Mouse (Mus musculus) NIH3T3 (cell line): ENCODE results near the gene Btbd35f26.
"Not testable (repeated sequence)": the region's sequence is repeated elsewhere in the genome, so short reads cannot be mapped to it uniquely, and the experiment has no call there.

ENCODE experiments used
- DNase-seq: peaks from one replicate; pipeline ENCODE4 v3.0.0-alpha.2; 2012; ENCODE audit warnings: low read depth

The Btbd35f26 gene

DNA sequence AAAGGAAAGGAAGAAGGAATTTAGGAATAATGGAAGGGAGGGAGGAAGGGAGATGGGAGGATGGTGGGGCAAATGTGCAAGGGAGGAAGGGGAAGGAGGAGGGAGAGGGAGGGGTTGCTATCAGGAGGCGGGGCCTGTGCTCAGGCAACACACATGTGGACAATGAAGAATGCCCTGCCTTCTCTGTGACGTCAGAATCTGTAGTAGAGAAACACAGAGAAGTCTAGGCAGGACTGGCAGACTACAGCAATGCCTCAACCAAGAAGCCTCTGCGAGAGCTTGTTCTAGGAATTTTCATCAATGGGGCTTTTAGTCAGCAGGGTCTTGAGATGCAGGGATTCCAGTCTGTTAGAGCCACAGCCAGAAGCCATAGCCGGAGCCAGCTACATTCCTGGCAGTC, at the start of gene Btbd35f26:
TSS of gene Btbd35f26 (plus strand) at position 301 of the 400 bp plus-strand sequence.
- DNase-seq, result not testable (repeated sequence)

DNA sequence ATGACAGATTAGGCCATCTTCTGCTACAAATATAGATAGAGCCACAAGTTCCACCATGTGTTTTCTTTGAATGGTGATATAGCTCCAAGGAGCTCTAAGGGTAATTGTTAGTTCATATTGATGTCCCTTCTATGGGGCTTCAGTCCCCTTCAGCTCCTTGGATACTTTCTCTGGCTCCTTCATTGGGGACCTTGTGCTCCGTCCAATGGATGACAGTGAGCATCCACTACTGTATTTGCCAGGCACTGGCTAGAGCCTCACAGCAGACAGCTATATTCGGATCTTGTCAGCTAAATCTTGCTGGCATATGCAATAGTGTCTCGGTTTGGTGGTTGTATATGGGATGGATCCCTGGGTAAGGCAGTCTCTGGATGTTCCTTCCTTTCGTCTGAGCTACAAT, 5.7 kb downstream of the Btbd35f26 start:
- not testable (repeated sequence) for DNase-seq

DNA sequence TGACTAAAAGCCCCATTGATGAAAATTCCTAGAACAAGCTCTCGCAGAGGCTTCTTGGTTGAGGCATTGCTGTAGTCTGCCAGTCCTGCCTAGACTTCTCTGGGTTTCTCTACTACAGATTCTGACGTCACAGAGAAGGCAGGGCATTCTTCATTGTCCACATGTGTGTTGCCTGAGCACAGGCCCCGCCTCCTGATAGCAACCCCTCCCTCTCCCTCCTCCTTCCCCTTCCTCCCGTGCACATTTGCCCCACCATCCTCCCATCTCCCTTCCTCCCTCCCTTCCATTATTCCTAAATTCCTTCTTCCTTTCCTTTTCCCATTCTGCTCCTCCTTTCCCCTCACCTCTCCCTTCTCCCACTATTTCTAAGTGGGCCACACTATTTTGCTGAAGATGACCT, 47.6 kb downstream of the Btbd35f26 start, which contains the start of gene Btbd35f19:
TSS of gene Btbd35f19 (minus strand) at position 101 of the 400 bp plus-strand sequence.
- not testable (repeated sequence) for DNase-seq
